Mouse (Mus musculus): ENCODE measurements around the gene Rab43.

Gene Rab43

DNA sequence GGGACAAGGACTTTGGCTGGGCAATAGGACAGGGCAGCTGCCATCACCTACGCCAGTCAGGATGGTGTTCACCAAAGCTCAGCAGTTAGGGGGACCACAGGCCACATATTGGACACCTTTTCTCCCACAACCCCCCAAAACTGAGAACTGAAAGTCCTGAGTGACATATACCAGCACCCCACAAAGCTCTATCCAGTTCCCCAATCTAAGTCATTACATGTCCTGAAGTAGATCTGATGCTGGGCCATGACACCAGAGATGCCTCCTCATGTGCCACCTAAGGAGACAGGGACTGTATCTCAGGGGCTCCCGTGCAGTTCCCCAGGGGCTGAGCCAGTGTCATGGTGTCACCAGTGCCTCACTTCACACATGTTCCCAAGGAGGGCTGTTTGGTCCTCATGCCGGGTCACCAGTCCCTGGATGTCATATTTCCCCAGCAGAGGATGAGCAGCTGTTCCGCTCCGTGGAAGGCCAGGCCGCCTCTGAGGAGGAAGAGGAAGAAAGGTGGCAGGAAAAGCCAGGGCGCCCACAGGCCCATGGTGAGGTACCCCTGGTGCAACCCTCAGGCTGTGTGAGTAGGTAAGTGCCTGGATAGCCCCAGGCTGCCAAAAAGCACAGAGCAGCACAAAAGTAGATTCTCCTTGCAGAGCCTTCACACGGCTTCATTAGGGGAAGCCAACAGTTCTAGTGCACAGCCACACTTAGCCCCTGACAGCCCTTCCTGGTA, 61.6 kb downstream of the Rab43 start:
- no peak for DNase-seq (ENCODE audit: low read depth, low spot score)

DNA sequence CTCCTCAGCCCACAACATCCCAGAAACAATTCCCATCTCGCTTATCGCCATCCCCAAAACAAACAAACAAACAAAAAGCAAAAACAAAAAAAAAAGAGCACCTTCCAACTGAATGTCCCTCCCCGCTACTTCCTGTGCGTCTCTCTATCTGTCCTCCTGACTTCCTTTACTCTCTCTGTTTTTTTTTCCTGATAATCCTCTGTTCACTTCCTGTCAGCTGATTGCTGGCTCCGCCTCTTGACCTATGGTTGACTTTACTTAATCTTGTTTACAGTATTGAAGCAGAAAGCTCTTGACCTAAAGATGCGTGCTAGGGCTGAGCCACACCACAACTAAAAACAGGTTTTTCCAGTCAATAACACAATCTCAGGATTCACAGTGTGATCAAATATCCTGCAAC, 63.4 kb downstream of the Rab43 start:
- DNase-seq (ENCODE audit: low read depth, low spot score), result no peak

DNA sequence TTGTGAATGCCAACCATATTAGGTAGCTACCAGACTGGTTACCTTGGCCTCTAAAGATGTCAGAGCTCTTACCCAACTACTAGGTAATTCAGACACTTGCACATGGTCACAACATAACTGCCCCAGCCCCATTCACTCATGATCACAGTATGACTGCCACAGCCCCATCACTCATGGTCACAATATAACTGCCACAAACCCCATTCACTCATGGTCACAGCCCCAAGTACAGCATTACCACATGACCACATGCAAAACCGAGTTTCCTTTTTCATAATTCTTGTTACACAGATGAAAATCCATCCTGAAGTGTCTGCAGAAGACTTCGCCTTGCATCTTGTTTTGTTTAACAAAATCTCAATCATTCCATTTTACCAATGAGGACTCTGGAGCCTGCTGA, 63.9 kb downstream of the Rab43 start:
- no peak for DNase-seq (ENCODE audit: low read depth, low spot score)

DNA sequence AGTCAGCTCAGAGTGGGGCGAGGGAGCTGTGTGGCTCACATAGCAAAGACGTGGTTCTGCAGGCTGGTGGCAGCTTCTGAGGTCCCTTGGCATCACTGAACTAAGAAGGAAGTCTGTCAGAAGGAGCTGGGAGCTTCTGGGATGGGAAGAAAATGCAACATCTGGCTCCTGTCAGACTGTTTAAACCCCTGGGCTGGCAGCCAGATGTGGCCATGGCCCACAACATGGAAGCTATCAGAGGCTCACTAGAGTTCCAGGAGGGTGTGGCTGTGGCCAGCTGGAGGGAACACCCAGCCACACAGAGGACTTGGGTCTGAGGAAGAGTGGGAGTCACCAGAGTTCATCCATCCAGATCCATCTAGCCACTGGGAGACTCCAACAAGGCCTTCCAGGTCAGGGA, 65.1 kb downstream of the Rab43 start:
- no peak for DNase-seq (ENCODE audit: low read depth, low spot score)

DNA sequence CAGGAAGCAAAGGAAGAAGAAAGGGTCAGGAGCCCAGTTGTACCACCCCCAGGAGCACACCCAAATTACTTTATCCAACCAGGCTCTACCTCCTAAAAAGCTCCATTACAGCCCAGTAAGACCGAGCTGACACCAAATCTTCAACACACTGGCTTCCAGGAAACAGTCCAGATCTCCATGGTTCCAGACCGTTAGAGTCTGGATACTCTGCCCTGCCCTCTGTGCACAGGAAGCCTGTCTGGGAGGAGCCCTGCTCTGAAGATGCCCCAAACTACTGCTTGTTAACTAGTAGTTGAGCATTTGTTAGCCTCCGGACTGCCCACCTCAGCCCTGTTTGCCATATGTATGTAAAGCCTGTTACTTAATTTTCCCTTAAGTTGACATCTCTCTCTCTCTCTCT, 65.9 kb downstream of the Rab43 start:
- no peak for DNase-seq (ENCODE audit: low read depth, low spot score)

GRCm38 (mm10) chr6:87745301-87745700, 66.7 kb downstream of the Rab43 start:
- DNase-seq (ENCODE audit: low read depth, low spot score), result no peak

GRCm38 (mm10) chr6:87744632-87745031, 67.3 kb downstream of the Rab43 start:
- no peak for DNase-seq (ENCODE audit: low read depth, low spot score)

DNA sequence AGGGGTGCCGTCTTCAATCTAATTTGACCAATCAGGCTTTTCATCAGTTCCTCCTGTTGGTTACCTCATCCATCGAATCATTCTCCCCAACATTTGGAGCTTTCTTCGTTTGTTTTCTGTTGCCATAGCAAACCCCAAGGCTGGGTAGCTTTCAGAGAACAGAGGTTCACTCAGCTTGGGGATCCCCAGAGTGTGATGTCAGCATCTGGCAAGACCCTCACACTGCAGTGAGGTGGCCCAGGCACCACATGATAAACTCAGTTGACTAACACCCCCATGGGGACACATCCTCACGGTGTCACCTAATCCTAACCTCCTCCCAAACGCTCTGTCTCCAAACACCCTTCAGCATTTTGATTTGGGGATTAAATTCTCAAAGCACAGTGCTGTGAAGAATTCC, 68.7 kb downstream of the Rab43 start:
- DNase-seq (ENCODE audit: low read depth, low spot score), result no peak

DNA sequence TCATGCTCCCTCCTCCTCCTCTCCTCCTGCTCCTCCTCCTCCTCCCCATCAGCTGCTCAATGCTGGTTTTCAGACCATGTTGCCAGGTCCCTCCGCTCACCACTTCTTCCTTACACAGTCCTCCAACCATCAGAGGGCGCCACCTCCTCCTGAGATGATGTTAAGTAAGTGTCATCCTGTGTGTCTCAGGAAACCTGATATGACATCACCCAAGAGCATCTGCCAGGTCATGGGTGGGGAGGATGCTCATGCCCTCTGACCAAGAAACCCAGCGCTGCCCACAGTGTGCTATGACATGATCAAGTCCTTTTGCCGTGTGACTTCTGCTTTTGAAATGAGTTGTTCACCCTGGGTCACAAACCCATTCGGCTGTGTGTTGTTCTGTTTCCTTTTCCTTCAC, 69.2 kb downstream of the Rab43 start:
- no peak for DNase-seq (ENCODE audit: low read depth, low spot score)

GRCm38 (mm10) chr6:87741978-87742377, 70.0 kb downstream of the Rab43 start:
- no peak for DNase-seq (ENCODE audit: low read depth, low spot score)

DNA sequence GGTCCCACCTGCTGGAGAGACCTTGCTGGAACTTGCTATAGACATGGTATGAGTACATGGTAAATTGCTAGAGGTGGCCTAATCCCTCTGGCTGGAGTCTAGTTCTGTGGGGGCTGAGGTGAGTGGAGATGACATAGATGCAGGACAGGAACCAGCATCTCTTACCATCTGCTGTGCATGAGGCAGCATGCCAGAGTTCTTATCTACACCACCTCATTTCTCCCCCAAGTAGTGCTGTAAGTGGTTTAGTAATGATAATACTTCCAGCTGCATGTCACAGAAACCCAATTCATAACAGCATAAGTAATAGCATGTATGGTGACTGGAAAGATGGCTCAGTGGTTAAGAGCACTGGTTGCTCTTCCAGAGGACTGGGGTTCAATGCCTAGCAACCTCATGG, 71.5 kb downstream of the Rab43 start:
- DNase-seq (ENCODE audit: low read depth, low spot score), result no peak

DNA sequence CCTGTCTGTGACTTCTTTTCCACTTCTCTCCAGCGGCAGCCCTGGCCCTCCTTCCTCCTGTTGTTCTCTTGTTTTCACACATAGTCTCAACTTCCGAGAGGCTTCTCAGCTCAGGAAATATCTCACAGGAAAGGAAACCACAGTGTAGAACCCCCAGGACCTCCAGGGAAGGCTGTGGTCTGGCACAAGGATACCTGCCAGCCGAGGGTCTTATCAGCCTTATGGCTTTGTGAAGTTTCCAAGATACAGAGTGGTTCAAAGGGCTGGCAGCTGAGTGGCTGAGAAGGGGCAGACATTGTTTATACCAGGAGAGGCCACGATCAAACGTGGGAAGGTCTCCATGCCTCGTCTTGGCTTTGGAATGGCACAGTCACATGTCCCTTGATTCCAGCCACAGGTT, 72.1 kb downstream of the Rab43 start:
- DNase-seq (ENCODE audit: low read depth, low spot score), result no peak
